ENCODE assay signal across 11 mouse cellular contexts in genomic region chr12:26631111-26631794, GRCm38 (mm10).
DNase-seq lines count a peak whose midpoint lies in the region; ATAC-seq and TF ChIP-seq lines count a peak whose summit lies in the region.
"Had no signal": no experiment of that assay in that cellular context is flagged by ENCODE, and none has a peak within 500 bp of the region (broad histone marks: within the 10 kb centered on the region; RNA-seq: fewer than 3 reads in every experiment).

No protein-coding gene starts in this region.

- H3K4me3 ChIP-seq in forebrain, postnatal 0 days (ENCODE audit: low read depth, low read length): no peak overlapping the region
- no peak overlapping the region for H3K4me3 ChIP-seq in neural tube, embryonic 15.5 days (replicated peaks)

- H3K27ac ChIP-seq in forebrain, postnatal 0 days (ENCODE audit: low read depth, low read length): peak overlapping the region; percentile 87
- H3K27ac ChIP-seq in neural tube, embryonic 15.5 days (replicated peaks): peak overlapping the region; percentile 73; the same call in 1 of the 2 replicates

- H3K27me3 ChIP-seq in forebrain, postnatal 0 days (ENCODE audit: insufficient read depth, low read length): no peaks in the 10 kb centered on the region
- H3K27me3 ChIP-seq in neural tube, embryonic 15.5 days (replicated peaks): no peaks in the 10 kb centered on the region

- WGBS in forebrain, postnatal 0 days: 13% methylated on average over 4 of the region's 4 CpGs
- 14% methylated on average over 4 of the region's 4 CpGs for WGBS in neural tube, embryonic 15.5 days

- peak overlapping the region; percentile 29; the same call in 1 of the 2 replicates for H3K9ac ChIP-seq in forebrain, postnatal 0 days
- no peak overlapping the region for H3K9ac ChIP-seq in neural tube, embryonic 15.5 days (replicated peaks)

- H3K36me3 ChIP-seq in forebrain, postnatal 0 days (ENCODE audit: insufficient read depth): no peaks in the 10 kb centered on the region
- H3K36me3 ChIP-seq in neural tube, embryonic 15.5 days: no peaks in the 10 kb centered on the region

- peak; percentile 61 for ATAC-seq in forebrain, postnatal 0 days
- peak; percentile 57 for ATAC-seq in neural tube, embryonic 15.5 days (ENCODE audit: low FRiP score)

- peaks cover 23% of the 10 kb centered on the region for H3K4me1 ChIP-seq in forebrain, postnatal 0 days (ENCODE audit: insufficient read depth)
- H3K4me1 ChIP-seq in neural tube, embryonic 15.5 days: peaks cover 23% of the 10 kb centered on the region

- intact Hi-C loops in left cerebral cortex, postnatal 4 days (cut with DNase I): no loop called here

- DNase-seq in left cerebral cortex, postnatal 4 days: peak; percentile 19
- DNase-seq in left cerebral cortex, adult 8-10 months (ENCODE audit: low spot score in 2 of 2): no peak
- DNase-seq in forebrain, postnatal 0 days: no peak
- DNase-seq in mesoderm, embryonic 11.5 days (ENCODE audit: low read depth, low spot score): peak; percentile 29
- no peak for DNase-seq in frontal cortex, adult 2 months (ENCODE audit: extremely low spot score in 1 of 2, low spot score in 1 of 2)
- DNase-seq in spleen, postnatal 36 days (ENCODE audit: low spot score in 2 of 2): no peak
- no peak for DNase-seq in thymus, postnatal 36 days
- DNase-seq: adrenal gland, postnatal 36 days; cerebellum, adult 8-10 months; kidney, postnatal 4 days had no signal

- no peak overlapping the region for H3K4me2 ChIP-seq in forebrain, postnatal 0 days (ENCODE audit: low read depth)
- peak overlapping the region; percentile 22; the same call in 1 of the 2 replicates for H3K4me2 ChIP-seq in neural tube, embryonic 15.5 days

- no peaks in the 10 kb centered on the region for H3K9me3 ChIP-seq in forebrain, postnatal 0 days (ENCODE audit: low read length)
- no peaks in the 10 kb centered on the region for H3K9me3 ChIP-seq in neural tube, embryonic 15.5 days (replicated peaks)

- no peak for TF ChIP-seq CTCF in forebrain, postnatal 0 days (IDR thresholded peaks at IDR 0.05; ENCODE audit: low read depth)

Comparison
In these comparisons a context has a peak if more than half of its experiments do, and no peak if none do; other contexts are left out.
1. DNase-seq: peak in left cerebral cortex, postnatal 4 days (single experiment) and mesoderm, embryonic 11.5 days (single experiment); none in left cerebral cortex, adult 8-10 months (0 of 2), forebrain, postnatal 0 days (single experiment), frontal cortex, adult 2 months (0 of 2), spleen, postnatal 36 days (0 of 2) and thymus, postnatal 36 days (0 of 2).